Comparison of ENCODE assay signal across 1 mouse cellular context in the genomic region with DNA sequence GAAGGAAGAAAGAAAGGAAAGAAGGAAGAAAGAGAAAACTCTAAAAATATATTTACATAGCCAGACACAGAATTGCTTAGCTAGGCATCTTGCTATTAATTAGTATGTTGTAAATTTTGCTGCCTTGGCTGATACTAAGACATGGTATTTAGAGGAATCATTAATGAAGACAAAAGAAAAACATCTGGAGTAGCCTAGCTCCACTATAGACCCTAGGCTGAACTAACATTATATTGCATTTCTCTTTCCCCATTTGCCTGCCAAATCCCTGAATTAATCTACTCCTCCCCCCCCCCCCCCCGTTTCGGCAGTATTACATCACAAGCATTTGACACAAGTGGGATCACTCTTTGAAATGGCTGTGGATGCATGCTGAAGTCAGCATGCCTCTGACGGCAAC.
TF ChIP-seq lines count a peak whose summit lies in the region.

No protein-coding gene starts in this region.

TF ChIP-seq in CH12.LX, 34 proteins besides CTCF, POLR2A, EP300 and RAD21 (continued from another document):
- TF ChIP-seq NRF1 (IDR thresholded peaks at IDR 0.05; ENCODE audit: low read depth, low read length) (no peak), SIN3A (IDR thresholded peaks at IDR 0.05; ENCODE audit: low read length) (no peak), MXI1 (IDR thresholded peaks at IDR 0.05; ENCODE audit: low read depth, low read length) (no peak), IRF4 (IDR thresholded peaks at IDR 0.05; ENCODE audit: low read depth, low read length) (no peak), ZNF384 (IDR thresholded peaks at IDR 0.05; ENCODE audit: low read depth, low read length) (no peak), TCF12 (IDR thresholded peaks at IDR 0.05; ENCODE audit: low read depth, low read length) (no peak)
